Mouse (Mus musculus) adrenal gland, adult 8-10 months (tissue): ENCODE data around the gene Zfp638. TPM values are rescaled to one million over a fixed set of nuclear protein-coding genes. Genes with fewer than 3 reads are reported as not detected.
"Not testable (repeated sequence)": the region's sequence is repeated elsewhere in the genome, so short reads cannot be mapped to it uniquely, and the experiment has no call there.

Experiments used
- DNase-seq: peaks from one replicate; pipeline ENCODE4 v3.0.0; 2022
- total RNA-seq, 4 experiments: library from RNA; stranded (reverse); gene quantifications; 2 replicates each; pipeline ENCODE4 v1.2.4; 2022

Gene Zfp638
- 100 to 1,000 TPM in 3 of 4 experiments, 10 to 100 TPM in 1; 85.0 to 116 (median 106) TPM for total RNA-seq

- DNase-seq = peak; percentile 91
These were observed at the start of gene Zfp638 for GRCm38 (mm10) chr6:83866954-83867597. Gene Zfp638 (plus strand): TSS chr6:83867109.

GRCm38 (mm10) chr6:83818996-83819395 is 47.9 kb upstream of the Zfp638 start:
- no peak for DNase-seq

GRCm38 (mm10) chr6:83820727-83821515 is 46.0 kb upstream of the Zfp638 start:
- DNase-seq = no peak

GRCm38 (mm10) chr6:83821856-83822255 is 45.1 kb upstream of the Zfp638 start:
- DNase-seq = no peak

GRCm38 (mm10) chr6:83830941-83831605 is 35.8 kb upstream of the Zfp638 start:
- DNase-seq = no peak

- peak; percentile 99 for DNase-seq
These were observed 35.2 kb upstream of the Zfp638 start, which contains the start of gene Paip2b for GRCm38 (mm10) chr6:83831606-83832123. Gene Paip2b (minus strand): TSS chr6:83831741.

GRCm38 (mm10) chr6:83832393-83832792 is 34.5 kb upstream of the Zfp638 start:
- not testable (repeated sequence) for DNase-seq

GRCm38 (mm10) chr6:83836826-83837225 is 30.1 kb upstream of the Zfp638 start:
- DNase-seq = no peak

GRCm38 (mm10) chr6:83838046-83838445 is 28.9 kb upstream of the Zfp638 start:
- no peak for DNase-seq

- DNase-seq = no peak
These were observed 26.8 kb upstream of the Zfp638 start for GRCm38 (mm10) chr6:83840086-83840485.

- DNase-seq = no peak
These were observed 22.0 kb upstream of the Zfp638 start for GRCm38 (mm10) chr6:83844913-83845312.

- DNase-seq = no peak
These were observed 20.8 kb upstream of the Zfp638 start for GRCm38 (mm10) chr6:83846141-83846540.

GRCm38 (mm10) chr6:83849446-83849845 is 17.5 kb upstream of the Zfp638 start:
- peak; percentile 39 for DNase-seq

- no peak for DNase-seq
These were observed 9.4 kb upstream of the Zfp638 start for GRCm38 (mm10) chr6:83857476-83857875.

- peak; percentile 77 for DNase-seq
These were observed 6.9 kb upstream of the Zfp638 start for GRCm38 (mm10) chr6:83860033-83860432.

- DNase-seq = no peak
These were observed 3.4 kb upstream of the Zfp638 start for GRCm38 (mm10) chr6:83863538-83863937.

- DNase-seq = no peak
These were observed 486 bp upstream of the Zfp638 start for GRCm38 (mm10) chr6:83866423-83866822.

GRCm38 (mm10) chr6:83867598-83868585 is 983 bp downstream of the Zfp638 start:
- DNase-seq = peak; percentile 76

GRCm38 (mm10) chr6:83879815-83880214 is 12.9 kb downstream of the Zfp638 start:
- no peak for DNase-seq

GRCm38 (mm10) chr6:83886789-83887188 is 19.9 kb downstream of the Zfp638 start:
- no peak for DNase-seq

GRCm38 (mm10) chr6:83888802-83889201 is 21.9 kb downstream of the Zfp638 start:
- no peak for DNase-seq
